Mouse (Mus musculus) kidney, adult 2 months (tissue): ENCODE results near the gene Car1.

Experiments
- CTCF ChIP-seq: fragments of 200-500 bp; conservative IDR thresholded peaks from 2 replicates; pipeline ENCODE4 v1.5.1; 2011; ENCODE audit warnings: low read depth, mild to moderate bottlenecking, control low read depth, low read length, moderate library complexity, mixed read lengths; ENCODE audit not compliant: insufficient read depth, insufficient read length
- POLR2A ChIP-seq: fragments of 200-500 bp; IDR thresholded peaks from one replicate; pipeline ENCODE4 v1.6.1; 2011; ENCODE audit warnings: low read depth, low read length, control low read depth

DNA sequence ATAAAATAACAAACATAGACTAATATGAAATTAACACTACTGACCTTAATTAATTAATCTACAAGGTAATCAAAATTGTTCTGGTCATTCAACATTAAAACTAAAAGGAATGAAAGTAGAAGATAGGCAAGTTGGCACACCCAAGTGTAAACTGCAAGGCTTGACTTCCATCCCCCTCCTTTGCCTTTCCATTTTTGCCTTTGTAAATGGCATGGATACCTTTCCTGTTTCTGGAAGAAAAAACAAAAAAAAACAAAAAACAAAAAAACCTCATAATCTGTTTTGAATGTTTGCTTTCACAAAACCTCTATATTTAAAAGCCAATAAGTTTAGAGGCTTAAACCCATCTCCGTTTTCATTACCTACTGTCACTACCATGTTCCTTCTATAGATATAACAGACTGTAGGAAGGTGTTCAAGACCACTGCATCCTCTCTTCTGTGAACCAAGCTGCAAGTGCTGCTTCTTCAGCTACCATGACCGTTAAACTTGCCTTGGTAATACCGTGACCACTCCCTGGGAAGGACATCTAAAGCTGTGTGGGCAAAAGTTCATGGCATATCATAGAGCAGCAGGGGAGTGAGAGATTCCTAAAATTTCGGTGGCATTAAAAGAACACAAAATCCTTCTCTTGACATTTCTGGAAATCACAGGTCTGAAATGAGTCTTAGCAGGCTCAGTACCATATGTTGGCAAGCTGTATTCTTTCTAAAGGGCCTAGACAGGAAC lies 12.7 kb downstream of the Car1 start:
- TF ChIP-seq CTCF (no peak), POLR2A (no peak)
